Mouse (Mus musculus) monocyte, adult 2 months (primary cell): ENCODE data around the gene Cdk18.
A peak's percentile ranks its signal among the peaks of the same experiment; 100 is the strongest.
"Not testable (repeated sequence)": the region's sequence is repeated elsewhere in the genome, so short reads cannot be mapped to it uniquely, and the experiment has no call there.

ENCODE experiments used
- DNase-seq, 2 experiments: peaks; one replicate each; pipeline ENCODE4 v3.0.0; 2022; ENCODE audit warnings: low spot score in 2 of 2, low read depth in 1 of 2

Gene Cdk18

DNA sequence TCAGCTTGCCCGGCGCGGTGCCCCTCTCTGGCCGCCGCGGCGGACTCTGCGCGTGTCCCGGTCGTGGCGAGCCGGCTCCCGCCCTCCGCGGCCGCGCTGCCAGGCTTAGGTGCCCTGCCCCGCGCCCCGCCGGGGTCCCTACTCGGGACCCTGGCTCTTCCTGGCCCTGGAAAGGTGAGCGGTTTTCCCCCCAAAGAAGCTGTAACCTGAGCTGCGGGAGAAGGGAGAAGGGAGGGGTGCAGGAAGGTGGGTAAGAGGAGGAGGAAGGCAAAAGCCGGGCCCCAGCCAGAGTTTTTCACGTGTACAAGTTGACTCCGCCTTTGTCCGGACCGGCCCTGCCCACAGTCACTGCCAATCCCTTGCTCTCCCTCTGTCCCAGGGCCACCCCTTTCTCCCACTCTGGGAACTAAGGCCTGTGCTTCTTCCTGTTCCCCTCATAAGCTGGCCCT is at the start of gene Cdk18:
TSS of gene Cdk18 (minus strand) at position 269 of the 449 bp plus-strand sequence.
- no peak for DNase-seq

DNA sequence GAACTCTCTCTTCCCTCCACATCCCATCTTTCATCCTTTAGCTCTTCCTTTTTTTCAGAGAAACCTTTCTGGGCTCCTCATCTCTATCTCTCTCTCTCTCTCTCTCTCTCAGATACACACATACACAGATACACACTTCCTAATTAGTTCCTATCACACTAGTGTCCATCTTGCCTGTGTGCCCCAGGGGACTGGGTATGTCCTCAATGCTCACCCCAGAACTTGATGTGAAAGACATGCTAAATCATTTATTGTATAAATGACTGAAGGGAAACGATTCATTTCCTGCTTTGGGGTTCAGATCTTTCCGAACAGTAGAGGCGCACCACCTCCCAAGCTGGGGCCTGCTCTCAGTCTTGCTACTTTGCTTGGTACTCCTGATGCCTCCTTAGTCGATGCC is 49.7 kb upstream of the Cdk18 start:
- no peak for DNase-seq

DNA sequence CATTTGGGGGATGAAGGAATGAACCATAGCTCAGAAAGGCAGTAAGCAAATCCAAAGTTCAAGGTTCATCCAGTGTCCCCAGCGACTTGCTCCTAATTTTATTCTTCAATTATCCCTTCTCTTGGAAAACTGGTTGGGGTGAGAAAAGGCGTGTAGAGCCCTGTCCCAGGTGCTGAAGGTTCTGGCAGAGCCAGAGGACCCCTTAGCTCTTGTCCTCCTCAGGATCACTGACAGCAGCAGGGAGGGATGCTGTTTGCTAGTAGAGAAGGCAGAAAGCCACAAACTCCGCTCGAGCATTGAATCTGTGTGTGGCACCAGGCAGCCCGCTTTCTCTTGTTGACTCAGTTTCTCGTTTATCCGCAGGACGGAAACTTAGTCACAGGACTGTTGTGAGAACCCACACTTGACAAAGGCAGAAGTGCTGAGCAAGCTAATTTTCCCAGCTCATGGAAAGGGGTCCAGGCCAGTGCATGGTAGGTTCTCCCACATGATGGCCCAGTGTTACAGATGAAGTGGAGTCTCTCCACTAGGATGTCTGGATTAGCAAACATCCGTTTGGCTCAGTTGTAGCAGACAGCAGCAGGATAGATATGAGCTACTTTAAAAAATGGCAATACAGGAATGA is 49.1 kb upstream of the Cdk18 start:
- DNase-seq, result no peak

DNA sequence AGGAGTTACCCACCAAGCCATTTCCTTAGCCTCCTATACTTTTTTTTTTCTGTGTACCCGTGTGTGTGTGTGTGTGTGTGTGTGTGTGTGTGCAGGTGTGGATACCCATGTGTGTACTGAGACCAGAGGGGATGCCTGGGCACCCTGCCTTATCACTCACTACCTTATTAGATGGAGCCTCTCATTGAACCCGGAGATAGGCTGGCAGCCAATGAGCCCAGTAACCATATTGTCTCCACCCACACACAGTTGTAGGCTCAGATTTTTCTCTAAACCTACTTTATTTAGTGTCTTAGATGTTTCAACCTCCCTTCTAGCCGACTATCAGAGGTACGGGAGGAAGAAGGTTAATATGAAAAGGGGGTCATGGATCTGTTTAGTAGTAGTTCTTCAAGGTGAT is 46.8 kb upstream of the Cdk18 start:
- no peak for DNase-seq

DNA sequence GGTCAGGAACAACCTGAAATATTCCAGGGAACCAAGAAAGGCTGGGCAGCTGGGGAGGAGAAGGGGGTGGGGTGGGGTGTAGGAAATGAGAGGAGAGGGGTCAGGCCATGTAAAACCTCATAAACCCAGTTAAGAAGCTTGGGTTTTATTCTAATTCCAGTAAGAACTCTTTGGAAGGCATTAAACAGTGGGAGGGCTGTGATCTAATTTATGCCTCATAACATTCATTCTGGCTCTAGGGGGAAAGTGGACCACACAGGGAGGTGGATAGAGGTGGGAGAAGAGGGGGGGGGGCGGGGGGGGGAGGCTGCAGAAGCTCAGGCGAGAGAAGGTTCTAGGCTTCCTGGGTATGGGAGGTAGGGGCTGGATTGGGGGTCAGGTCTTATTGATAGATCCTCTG is 32.1 kb upstream of the Cdk18 start:
- DNase-seq, result no peak

DNA sequence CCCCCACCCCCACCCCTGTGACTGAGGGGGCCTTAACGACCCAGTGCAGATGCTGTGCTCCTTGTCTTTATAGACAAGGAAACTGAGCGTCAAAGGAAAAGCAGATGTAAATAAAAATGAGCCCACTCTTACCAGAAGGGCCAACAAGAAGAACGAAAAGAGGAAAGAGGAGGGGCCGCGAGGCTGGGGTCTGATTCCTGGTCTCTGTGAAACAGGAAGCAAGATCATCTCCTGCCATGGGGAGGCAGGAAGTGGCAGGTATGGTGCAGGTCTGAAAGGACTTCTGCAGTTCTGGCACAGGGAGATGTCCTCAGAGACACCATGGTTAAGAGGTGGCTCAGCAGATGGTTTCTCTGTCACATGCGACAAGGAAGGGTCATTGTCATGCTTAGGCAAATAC is 31.2 kb upstream of the Cdk18 start:
- DNase-seq, result no peak

DNA sequence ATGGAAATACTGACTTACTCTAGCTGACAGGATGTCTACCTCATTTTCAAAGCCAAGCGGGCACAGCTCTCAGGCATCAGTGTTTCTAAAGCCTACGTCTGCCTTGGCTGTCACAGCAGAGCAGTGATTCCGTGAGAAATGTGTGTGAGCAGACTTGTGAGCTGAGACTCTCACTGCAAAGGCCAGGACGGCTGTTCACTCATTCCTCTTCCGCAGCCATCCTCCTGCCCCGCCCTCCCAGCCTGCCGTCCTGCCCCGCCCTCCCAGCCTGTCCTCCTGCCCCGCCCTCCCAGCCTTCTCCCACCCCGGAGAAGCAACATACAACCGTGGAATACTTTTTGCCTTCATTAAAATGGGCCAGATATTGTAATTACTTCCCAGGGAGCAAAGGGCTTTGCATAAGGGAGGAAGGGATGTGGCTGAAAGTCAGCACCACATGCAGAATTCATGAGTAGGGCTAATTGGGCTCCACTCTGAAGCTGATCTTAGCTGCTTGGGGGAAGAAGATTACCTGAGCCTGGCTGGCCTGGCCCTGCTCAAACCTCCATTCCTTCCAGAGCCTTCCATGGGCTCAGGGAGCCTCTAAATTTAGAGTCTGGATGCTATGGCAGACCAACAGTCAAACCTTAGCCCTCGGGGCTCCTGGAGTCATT is 28.8 kb upstream of the Cdk18 start:
- DNase-seq, result no peak

DNA sequence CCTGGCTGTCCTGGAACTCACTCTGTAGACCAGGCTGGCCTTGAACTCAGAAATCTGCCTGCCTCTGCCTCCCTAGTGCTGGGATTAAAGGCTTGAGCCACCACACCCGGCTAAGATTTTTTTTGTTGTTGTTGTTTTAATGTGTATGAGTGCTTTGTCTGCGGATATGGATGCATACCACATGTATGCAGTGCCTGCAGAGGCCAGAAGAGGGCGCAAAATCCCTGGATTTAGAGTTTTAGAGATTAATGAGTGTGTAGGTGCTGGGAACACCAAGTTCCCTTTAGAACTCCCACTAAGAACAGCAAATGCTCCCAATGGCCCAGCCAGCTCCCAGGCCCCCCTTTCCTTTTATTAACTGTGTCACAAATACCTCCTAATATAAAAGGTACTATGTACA is 26.4 kb upstream of the Cdk18 start:
- DNase-seq, result no peak

DNA sequence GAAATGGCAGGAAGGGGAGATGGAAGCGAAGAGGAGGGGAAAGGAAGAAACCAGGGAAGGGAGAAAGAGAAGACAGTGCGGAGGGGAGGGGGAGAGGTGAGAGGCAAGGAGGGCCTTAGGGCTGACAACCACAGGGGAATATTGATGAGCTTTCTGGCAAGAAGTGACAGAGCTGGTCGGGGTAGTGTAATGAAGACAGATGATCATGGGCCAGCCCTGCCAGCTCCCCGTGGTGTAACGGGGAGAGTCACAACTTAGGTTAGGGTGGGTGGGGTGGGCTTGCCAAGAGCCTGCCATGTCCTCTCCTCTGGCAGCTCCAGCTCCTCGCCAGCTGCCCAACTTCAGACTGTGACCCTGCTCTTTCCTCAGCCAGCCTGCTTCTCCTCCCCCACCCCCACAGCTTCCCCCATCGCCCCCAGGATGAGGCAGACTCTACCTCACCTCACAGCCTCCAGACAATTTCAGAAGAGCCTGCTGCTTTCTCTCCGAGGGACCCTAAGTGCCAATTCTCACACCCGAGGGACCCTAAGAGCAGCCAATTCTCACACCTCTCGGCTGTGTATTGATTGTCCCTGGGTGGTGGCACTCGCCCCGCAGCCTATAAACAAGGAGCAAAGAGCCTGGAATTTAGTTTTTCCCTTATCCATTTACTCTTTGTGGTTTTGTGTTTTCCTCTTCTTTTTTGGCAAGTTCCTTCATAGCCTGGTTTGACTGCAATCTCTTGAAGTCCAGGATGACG is 25.5 kb upstream of the Cdk18 start:
- no peak for DNase-seq

DNA sequence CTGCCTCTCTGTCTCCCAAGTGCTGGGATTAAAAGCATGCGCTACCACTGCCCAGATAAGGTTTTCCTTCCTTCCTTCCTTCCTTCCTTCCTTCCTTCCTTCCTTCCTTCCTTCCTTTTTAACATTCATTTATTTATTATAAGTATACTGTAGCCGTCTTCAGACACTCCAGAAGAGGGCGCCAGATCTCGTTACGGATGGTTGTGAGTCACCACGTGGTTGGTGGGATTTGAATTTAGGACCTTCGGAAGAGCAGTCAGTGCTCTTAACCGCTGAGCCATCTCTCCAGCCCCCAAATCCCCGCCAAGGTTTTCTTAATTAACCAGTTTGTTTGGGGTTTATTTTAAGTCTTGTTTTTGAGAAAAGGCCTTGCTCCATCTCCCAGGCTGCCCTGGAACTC is 23.1 kb upstream of the Cdk18 start:
- not testable (repeated sequence) for DNase-seq

DNA sequence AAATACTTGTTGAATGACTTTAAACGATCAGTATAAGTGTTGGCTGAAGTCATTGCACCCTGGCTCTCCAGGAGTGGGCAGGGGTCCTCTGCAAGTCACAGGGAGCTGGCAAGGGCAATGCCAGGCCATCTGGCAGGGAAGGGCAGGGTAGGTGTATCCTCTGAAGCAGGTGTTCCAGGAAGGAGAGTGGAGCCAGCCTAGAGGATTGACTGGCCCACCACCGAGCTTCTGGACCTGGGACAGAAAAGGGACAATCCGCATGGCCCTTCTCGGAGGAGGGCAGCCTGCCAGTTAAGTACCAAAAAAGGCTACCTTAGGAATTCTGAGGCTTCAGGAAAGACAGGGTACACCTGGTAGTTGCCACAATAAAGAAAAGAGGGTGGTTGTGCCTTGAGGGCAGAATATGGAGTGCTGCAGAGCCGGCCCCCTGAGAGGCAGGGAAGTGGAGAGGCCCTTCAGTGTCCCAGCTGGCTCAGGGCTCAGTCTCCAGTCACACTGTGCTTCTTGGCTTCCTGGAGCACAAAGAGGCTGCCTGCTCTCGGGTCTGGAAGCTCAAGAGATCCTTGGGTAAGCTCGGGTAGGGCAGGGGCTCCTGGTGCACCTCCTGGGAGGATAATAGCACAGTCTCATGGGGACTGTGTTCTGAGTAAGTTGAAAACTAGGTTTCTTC is 21.9 kb upstream of the Cdk18 start:
- DNase-seq, result no peak

DNA sequence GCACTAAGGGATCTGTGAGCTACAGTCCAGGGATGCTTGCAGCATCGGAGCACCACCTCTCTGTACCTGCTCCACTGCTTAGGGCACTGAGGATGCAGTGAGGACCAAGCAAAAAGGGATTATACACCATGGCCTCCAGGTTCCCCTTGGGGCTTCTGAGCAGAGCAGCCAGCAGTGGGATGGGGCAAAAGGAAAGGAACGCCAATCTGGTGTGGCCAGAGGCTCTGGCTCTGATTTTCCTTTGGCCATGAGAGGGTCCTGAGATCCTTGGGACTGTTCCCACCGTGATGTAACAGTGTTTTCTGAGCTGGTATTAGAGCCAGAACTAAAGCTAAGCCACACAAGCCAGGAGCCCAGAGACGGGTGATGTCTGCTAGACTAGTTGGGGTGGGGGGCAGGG is 20.2 kb upstream of the Cdk18 start:
- DNase-seq, result no peak

DNA sequence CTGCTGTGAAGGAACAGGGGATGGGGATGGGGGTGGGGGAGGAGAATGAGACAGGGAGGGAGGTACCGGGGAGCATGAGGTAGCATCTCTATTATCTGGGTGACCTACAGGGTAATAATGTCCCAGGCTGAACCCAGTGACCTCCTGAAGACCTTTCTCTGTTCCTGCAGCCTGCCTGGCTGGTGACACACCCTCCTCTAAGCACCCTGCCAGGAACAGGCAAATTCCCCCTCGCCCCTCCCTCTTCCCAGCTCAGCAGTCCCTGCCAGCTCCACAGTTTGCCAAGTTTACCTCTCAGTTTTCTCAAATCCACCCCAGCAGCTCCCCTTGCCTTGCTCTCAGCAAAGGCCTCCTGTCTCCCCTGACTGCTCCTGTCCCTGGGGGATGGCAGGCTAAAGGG is 19.3 kb upstream of the Cdk18 start:
- DNase-seq, result no peak

DNA sequence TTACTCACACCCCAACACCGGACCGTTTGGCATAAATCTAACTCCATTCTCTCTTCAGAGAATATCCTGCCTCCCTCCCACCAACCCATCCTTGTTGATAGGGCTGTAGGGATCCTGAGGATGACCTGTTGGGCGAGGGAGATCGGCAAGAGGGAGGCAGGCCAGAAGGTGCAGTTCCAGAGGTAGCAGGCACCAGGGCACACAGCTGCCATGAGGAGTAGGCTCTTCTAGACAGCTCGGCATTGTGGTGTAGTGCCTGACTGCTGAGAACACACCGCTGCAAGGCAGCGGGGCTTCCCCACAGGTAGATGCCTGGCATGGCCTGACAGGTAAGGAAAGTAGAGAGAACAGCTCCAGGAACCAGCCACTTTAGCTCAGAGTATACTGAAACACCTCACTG is 18.3 kb upstream of the Cdk18 start:
- no peak for DNase-seq

DNA sequence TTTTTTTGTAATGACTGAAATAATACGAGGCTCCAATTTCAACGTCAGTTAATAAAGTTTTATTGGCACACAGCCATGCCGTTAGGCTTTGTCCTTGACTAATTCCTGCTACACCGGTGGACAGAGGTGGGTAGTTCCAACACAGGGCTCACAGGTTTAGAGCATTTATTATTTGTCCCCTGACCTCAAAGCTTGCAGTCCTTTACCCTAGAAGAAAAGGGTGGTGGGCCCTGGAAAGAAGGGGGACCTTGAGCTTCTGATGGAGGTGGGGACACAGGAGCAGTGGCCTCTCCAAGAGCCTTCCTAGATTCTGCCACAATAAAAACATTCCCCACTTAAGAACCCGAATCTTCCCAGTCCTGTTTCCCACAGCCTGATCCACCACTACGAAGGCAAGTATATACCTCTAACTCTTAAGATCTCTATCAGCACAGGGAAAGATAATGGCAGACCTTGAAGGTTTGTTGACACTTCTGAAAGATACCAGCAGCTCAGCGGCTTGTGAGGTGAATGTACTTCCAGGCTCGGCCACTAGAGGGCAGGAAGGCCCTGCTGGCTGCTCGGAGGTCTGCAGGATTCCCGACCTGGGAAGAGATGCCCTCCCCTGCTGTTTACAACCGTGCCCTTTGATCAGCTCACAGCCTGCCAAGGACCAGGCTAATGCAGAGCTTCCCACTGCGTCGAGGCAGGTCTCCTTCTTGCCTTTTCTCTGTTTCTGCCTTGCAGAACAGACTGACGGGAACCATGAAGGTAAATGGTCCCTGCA is 17.7 kb upstream of the Cdk18 start:
- peak in 1 of 2 experiments; percentile 56 for DNase-seq

DNA sequence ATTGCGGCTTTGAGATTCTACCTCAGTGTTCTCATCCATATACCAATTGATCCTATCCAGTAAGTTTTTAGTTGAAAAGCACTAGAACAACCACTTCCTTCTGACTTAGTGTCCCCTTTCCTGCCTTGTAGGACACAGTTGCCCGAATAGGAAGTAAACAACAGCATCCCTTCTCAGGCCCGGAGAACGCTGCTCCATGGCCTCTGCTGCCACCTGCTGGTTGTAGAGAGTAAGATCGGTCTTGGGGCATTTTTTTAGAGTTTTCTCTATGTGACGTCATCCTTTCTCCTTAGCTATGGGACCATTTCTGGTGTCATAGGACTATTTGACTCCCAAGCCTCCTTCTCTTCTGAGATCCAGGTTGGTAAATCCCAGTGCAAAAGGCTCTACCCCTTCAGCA is 16.3 kb upstream of the Cdk18 start:
- peak; percentile 55 to 59 for DNase-seq

DNA sequence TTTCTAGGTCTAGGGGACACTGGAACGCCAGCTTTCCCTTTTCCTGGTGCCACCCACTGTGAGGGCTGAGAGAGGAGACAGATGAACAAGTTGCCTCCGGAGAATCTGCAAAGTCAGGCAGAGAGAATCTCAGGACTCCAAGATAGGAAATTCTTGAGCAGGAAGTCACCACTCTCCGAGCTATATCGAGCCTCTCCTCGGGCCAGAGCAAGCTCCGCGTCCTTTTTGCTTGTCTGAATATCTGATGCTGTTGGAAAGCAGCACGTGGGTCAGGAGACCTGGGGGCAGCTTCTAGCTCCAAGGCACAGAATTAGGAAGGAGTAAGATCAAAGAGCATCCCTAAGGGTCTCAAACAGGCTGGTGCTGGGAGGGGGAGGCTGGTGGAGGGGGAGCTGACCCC is 14.2 kb upstream of the Cdk18 start:
- no peak for DNase-seq

DNA sequence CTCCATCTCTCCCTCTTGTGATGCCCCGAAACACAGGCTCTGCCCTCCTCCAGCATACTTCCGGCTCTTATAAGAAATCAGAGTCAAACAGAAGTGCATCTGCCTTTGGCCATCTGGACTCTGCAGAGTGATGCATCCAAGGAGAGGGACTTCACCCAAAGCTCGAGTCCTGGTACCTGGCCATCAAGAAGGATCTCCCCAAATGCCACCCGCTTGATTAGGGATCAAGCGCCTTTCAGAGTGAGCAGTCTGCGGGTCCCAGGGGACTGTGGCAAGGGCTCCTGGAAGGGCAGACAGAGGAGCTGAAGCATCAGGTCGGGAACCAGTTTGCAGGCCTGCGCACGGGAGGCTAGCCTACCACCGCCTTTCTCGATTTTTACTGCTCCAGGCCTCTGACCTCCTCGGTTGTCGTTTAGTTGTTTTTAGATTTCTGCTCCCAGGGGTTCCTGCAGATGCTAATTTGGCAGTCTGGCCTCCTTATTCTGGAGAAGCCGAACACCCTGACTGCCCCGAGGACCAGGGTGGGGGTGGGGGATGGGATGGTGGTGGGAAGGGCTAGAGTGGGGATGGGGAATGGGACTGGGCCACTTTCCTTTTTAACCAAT is 13.7 kb upstream of the Cdk18 start:
- DNase-seq, result no peak

DNA sequence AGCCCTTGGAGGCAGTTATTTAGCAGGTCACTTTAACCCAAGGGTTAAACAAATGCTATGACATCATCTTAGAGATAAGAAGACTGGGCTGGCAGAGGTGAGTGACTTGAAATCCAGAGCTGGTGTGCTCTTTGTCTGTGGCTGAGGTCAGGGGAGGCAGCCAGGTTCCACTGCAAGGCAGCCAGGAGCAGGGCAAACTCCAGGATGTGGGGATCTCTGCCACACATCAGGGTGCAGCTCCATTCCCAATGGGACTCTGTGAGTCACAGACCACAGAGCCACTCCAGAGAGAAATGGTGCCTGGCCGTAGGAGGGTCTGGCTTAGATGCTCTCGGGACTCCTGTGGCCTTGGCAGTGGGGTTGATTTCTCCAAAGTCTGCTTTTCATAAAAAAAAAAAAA is 12.4 kb upstream of the Cdk18 start:
- DNase-seq, result no peak

DNA sequence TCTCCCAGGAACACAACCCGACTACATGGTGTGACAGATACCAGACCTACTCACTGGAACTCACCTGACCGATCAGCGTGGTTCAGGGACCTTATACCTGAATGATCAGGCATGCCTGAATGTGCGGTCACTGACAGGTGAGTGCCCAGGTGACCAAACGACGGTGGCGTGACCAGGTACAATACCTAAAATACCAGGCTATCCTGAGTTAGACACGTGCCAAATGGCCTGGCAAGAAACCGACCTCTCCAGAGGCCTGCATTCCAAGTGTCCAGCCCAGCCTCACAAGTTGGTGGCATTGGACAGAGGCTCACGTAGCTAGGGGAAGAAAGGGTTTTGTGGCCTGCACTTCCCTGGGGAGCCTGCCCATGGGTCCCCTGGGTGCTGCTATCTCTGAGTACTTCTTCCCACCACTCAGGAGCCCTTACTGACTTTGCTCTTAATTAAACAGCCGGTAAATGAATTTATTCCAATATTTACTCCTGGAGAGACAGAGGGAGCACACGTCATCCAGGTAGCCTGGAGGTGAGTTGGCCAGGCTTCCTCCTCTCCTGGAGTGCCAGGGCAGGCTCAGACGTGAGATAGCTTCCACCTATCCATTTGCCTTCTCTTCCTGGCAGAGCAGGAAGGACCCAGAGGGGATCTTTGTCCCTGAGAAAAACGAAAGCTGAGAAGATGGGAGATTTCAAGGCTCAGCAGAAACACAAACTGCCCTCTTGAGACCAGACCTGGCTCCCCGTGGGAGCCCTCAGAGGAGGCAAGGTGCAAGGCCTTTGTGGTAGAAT is 11.5 kb upstream of the Cdk18 start:
- no peak for DNase-seq
